In genomic region chr2:132103265-132103664, GRCm38 (mm10) we compare ENCODE assay signal across 7 mouse cellular contexts. TPM values are rescaled to one million over a fixed set of nuclear protein-coding genes. Genes with fewer than 3 reads are reported as not detected.
DNase-seq lines count a peak whose midpoint lies in the region; ATAC-seq and TF ChIP-seq lines count a peak whose summit lies in the region.

No protein-coding gene starts in this region.

- DNase-seq in 3134 (ENCODE audit: extremely low read depth, insufficient read length, low spot score) (peak; percentile 74), ES-CJ7 (ENCODE audit: low read depth, low spot score) (peak; percentile 61)
- DNase-seq in ovary, postnatal 36 days (ENCODE audit: low spot score), result no peak
- DNase-seq in frontal cortex, postnatal 10 days (ENCODE audit: low spot score in 2 of 2), result no peak
- no peak for DNase-seq in forebrain, embryonic 11.5 days (ENCODE audit: low spot score)

- peaks cover 9% of the 10 kb centered on the region for H3K36me3 ChIP-seq in limb, embryonic 15.5 days
- no peaks in the 10 kb centered on the region for H3K36me3 ChIP-seq in forebrain, embryonic 11.5 days (ENCODE audit: control insufficient read depth, insufficient read depth, low read length)

- TF ChIP-seq POLR2A in embryonic fibroblast, embryonic 13.5 days (IDR thresholded peaks at IDR 0.05; ENCODE audit: low read depth, low read length), result no peak

- peak overlapping the region; percentile 19 for H3K27ac ChIP-seq in embryonic fibroblast, embryonic 13.5 days (ENCODE audit: insufficient read depth, low read length)
- no peak overlapping the region for H3K27ac ChIP-seq in limb, embryonic 15.5 days
- no peak overlapping the region for H3K27ac ChIP-seq in forebrain, embryonic 11.5 days (ENCODE audit: low read depth, low read length)

- no peak overlapping the region for H3K4me3 ChIP-seq in embryonic fibroblast, embryonic 13.5 days (ENCODE audit: insufficient read depth, low read length)
- H3K4me3 ChIP-seq in limb, embryonic 15.5 days, result no peak overlapping the region
- H3K4me3 ChIP-seq in forebrain, embryonic 11.5 days (ENCODE audit: low read depth, low read length), result no peak overlapping the region

- no peak for TF ChIP-seq CTCF in embryonic fibroblast, embryonic 13.5 days (IDR thresholded peaks at IDR 0.05; ENCODE audit: borderline replicate concordance, insufficient read depth, low read length)

- no peak for ATAC-seq in limb, embryonic 15.5 days (ENCODE audit: insufficient number of reproducible peaks, low FRiP score, low TSS enrichment, low read depth)
- no peak for ATAC-seq in forebrain, embryonic 11.5 days (replicated peaks; ENCODE audit: low FRiP score)

- no peaks in the 10 kb centered on the region for H3K27me3 ChIP-seq in limb, embryonic 15.5 days
- no peaks in the 10 kb centered on the region for H3K27me3 ChIP-seq in forebrain, embryonic 11.5 days (ENCODE audit: control insufficient read depth, insufficient read depth, low read length)

- H3K9ac ChIP-seq in limb, embryonic 15.5 days, result no peak overlapping the region
- H3K9ac ChIP-seq in forebrain, embryonic 11.5 days (ENCODE audit: low read length), result no peak overlapping the region

- peaks cover 14% of the 10 kb centered on the region for H3K4me1 ChIP-seq in embryonic fibroblast, embryonic 13.5 days (ENCODE audit: control insufficient read depth, insufficient read depth, low read length)
- H3K4me1 ChIP-seq in limb, embryonic 15.5 days, result peaks cover 22% of the 10 kb centered on the region; the same call in 1 of the 2 replicates
- 0 out of 2 replicates have a peak, but pooled peaks cover 7% of the 10 kb centered on the region for H3K4me1 ChIP-seq in forebrain, embryonic 11.5 days (replicated peaks; ENCODE audit: control insufficient read depth, insufficient read depth, low read length)

- no peaks in the 10 kb centered on the region for H3K9me3 ChIP-seq in limb, embryonic 15.5 days
- H3K9me3 ChIP-seq in forebrain, embryonic 11.5 days (ENCODE audit: control insufficient read depth, low read length), result no peaks in the 10 kb centered on the region

- 18% methylated on average over 8 of the region's 8 CpGs for WGBS in limb, embryonic 15.5 days
- 18% methylated on average over 8 of the region's 8 CpGs for WGBS in forebrain, embryonic 11.5 days

- 0 out of 2 replicates have a peak overlapping the region, but pooled peaks have one; percentile 7 for H3K4me2 ChIP-seq in limb, embryonic 15.5 days
- H3K4me2 ChIP-seq in forebrain, embryonic 11.5 days (ENCODE audit: low read depth, low read length, severe bottlenecking), result no peak overlapping the region

RNA-seq across cellular contexts. Expression of gene Slc23a2, which starts 41.6 kb away (rescaled TPM):
- 18.1 and 21.8 TPM in 2 replicates for polyA plus RNA-seq in embryonic fibroblast, embryonic 13.5 days (2011; ENCODE audit: insufficient read length, low read depth, missing spikeins)
- 11.1 and 11.5 TPM in 2 replicates for polyA plus RNA-seq in limb, embryonic 15.5 days (2015; fragmentation: Nextera tagmentation; extraction: Ambion mirVana)
- polyA plus RNA-seq in forebrain, embryonic 11.5 days (2014; fragmentation: Nextera tagmentation; extraction: Ambion mirVana), result 13.5 and 14.2 TPM in 2 replicates

Comparison
In these comparisons a context has a peak if more than half of its experiments do, and no peak if none do; other contexts are left out.
1. DNase-seq: peak in 3134 (single experiment) and ES-CJ7 (single experiment); none in ovary, postnatal 36 days (single experiment), frontal cortex, postnatal 10 days (0 of 2) and forebrain, embryonic 11.5 days (single experiment).